Mouse (Mus musculus) midbrain, postnatal 0 days (tissue): ENCODE data around the gene C130032M10Rik. TPM values are rescaled to one million over a fixed set of nuclear protein-coding genes. Genes with fewer than 3 reads are reported as not detected.

Source experiments
- ATAC-seq: fragments of 200-750 bp; cut with Nextera tagmentation; 2 replicates; pipeline ENCODE4 v1.8.0; 2017; ENCODE audit warnings: moderate number of reproducible peaks, mild to moderate bottlenecking, moderate TSS enrichment, moderate library complexity; ENCODE audit not compliant: low FRiP score
- DNase-seq: peaks from one replicate; pipeline ENCODE4 v3.0.0-alpha.2; 2015; ENCODE audit warnings: low spot score
- H3K27ac ChIP-seq: fragments of 300-500 bp; sonication (generic); 2 replicates; pipeline ENCODE4 v1.5.1; 2014; ENCODE audit warnings: low read depth, mild to moderate bottlenecking, low read length, mixed read lengths
- H3K27me3 ChIP-seq: fragments of 300-500 bp; sonication (generic); 2 replicates; pipeline ENCODE4 v1.6.1; 2014; ENCODE audit warnings: low read length, control low read depth, mixed read lengths; ENCODE audit not compliant: insufficient read depth
- H3K36me3 ChIP-seq: fragments of 300-500 bp; sonication (generic); 2 replicates; pipeline ENCODE4 v1.6.1; 2014; ENCODE audit warnings: low read length, control low read depth, mixed read lengths; ENCODE audit not compliant: insufficient read depth
- H3K4me1 ChIP-seq: fragments of 300-500 bp; sonication (generic); 2 replicates; pipeline ENCODE4 v1.6.1; 2014; ENCODE audit warnings: mild to moderate bottlenecking, control low read depth, antibody characterized with exemption, low read length, mixed read lengths; ENCODE audit not compliant: insufficient read depth
- H3K4me2 ChIP-seq: fragments of 300-500 bp; sonication (generic); 2 replicates; pipeline ENCODE4 v1.6.1; 2014; ENCODE audit warnings: low read depth, mild to moderate bottlenecking, low read length, mixed read lengths; ENCODE audit not compliant: poor library complexity, severe bottlenecking
- H3K4me3 ChIP-seq: fragments of 300-500 bp; sonication (generic); 2 replicates; pipeline ENCODE4 v1.5.1; 2014; ENCODE audit warnings: low read depth, mild to moderate bottlenecking, low read length, moderate library complexity
- H3K9ac ChIP-seq: fragments of 300-500 bp; sonication (generic); replicated peaks from 2 replicates; pipeline ENCODE4 v1.6.1; 2014; ENCODE audit warnings: mild to moderate bottlenecking, low read length, moderate library complexity, mixed read lengths; ENCODE audit not compliant: poor library complexity, severe bottlenecking
- H3K9me3 ChIP-seq: fragments of 300-500 bp; sonication (generic); 2 replicates; pipeline ENCODE4 v1.6.1; 2016; ENCODE audit warnings: low read length, control low read depth
- CTCF ChIP-seq: IDR thresholded peaks from 2 replicates; pipeline ENCODE4 v1.5.1; 2016; ENCODE audit warnings: antibody characterized with exemption, mild to moderate bottlenecking
- WGBS: fragments of 180-500 bp; shearing (Covaris S2); extraction: QIAGEN DNeasy Blood & Tissue Kit; methylation state at CpG from one replicate; pipeline ENCODE4 v1.1.7; 2014; 5-methylcytosine and 5-hydroxymethylcytosine counted together
- polyA plus RNA-seq: library from polyadenylated mRNA; unstranded; fragments of >200 nt; fragmentation: Nextera tagmentation; extraction: Ambion mirVana; gene quantifications from 2 replicates; pipeline ENCODE4 v1.2.1, GENCODE M21; 2015
- total RNA-seq: library from RNA; depleted of rRNA; stranded (reverse); fragments of >200 nt; gene quantifications from 2 replicates; pipeline ENCODE4 v1.2.3, GENCODE M21; 2014; rRNA removed

The C130032M10Rik gene
- total and polyA plus RNA-seq, 2 experiments from 2014 or later = not detected

DNA sequence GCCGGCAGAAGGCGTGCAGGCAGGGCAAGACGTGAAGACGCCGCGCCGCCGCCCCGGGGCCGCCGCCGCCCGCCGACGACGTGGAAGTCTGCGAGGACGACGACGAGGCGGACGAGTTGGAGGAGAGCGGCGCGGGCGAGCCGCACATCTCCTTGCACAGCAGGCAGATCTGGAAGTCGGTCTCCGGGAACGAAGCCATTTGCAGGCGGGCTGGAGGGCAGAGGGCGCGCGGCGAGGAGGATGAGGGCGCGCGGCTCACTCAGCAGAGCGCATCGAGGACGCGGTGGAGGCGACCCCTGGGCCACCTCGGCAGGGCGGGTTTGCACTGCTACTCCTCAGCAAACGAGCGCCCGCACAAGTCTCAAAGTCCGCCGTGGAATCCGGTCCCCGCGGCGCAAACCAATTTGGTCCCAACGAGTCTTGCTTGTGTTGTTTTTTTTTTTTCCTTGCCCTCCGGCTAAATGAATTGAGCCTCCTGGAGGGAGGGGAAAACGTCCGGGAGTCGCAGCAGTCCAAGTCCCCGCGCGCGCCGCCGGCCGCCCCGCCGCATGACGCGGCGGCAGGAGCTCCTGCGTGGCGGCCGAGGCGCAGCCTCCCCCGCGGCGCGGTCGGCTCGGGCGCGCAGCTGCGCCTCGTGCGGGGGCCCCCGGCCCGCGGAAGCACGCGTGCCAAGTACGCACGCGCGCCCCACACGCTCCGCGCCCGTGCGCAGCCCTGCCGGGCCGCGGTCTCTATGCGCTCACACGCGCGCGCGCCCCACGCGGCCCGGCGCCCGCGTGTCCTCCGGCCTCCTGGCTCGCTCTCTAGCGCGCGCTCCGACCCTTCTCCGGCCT lies 47.6 kb downstream of the C130032M10Rik start:
- TF ChIP-seq CTCF = no peak
- Histone ChIP-seq H3K4me2 (peak overlapping the region; percentile 80), H3K36me3 (no peaks in the 10 kb centered on the region), H3K27ac (no peak overlapping the region), H3K27me3 (peaks cover 54% of the 10 kb centered on the region), H3K4me1 (0 out of 2 replicates have a peak, but pooled peaks cover 7% of the 10 kb centered on the region), H3K4me3 (peak overlapping the region; percentile 56), H3K9me3 (no peaks in the 10 kb centered on the region), H3K9ac (peak overlapping the region; percentile 51)
- under 1% methylated on average over 103 of the region's 122 CpGs for WGBS
- peak; percentile 51 for DNase-seq
- peak; percentile 77 for ATAC-seq

DNA sequence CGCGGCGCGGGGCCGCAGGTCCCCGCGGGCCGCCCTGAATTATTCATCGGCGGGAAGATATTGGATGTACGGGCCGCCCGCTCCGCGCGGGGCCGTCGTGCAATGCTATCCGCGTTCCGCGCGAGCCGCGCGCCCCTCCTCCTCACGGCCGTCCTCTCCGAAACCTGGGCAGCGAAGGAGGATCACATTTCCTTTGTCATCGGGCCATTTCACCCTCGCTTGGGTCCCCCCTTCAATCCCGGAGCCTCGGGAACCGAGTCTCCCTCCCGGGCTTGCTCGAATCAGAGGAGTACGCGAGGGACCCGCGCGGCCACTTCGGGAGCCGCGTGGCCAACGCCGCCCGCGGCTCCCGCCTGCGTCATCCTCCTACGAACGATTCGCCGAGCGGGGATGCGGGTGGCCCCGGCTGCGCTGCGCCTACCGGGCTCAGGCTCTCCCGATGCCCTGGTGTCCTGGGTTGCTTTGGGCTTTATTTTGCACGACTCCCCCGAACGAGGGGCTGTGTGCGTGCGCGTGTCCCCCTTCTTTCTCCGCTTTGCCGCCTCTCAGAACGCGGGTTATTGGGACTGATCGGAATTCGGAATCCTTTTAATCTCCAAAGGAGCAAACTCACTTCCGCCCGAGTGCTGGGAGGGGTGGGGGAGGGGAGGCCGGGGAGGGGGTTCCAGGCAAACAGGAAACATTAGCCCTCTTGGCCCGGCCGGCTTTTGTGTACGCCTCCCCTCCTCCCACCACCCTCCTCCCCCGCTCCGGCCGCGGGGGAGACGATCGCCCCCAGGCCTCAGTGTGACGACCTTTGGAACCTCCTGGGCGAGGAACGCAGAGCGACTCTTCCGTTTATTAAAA lies 48.5 kb downstream of the C130032M10Rik start, which contains the start of gene Trim71:
TSS of gene Trim71 (minus strand) at position 609 of the 846 bp plus-strand sequence.
- WGBS = under 1% methylated on average over 88 of the region's 91 CpGs

DNA sequence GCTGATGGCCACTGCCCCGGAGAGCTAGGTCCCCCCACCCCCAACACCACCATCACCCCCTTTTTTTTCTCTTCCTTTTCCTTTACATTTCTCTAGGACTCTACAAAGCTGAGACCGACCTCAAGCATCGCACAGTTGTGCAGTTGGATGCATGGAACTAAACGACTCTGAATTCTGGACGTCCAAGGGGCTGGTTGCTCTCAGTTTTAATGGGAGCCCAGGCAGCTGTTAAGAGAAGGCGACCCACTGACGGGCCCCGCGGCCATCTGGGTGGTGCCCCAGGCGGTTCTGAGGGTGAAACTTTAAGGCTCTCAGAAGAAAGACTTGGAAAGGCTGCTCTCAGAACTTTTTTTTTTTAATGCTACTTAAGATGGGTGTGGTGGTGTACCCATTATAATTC lies 49.2 kb downstream of the C130032M10Rik start:
- H3K4me3 ChIP-seq = peak overlapping the region; percentile 56
- DNase-seq (no peak), ATAC-seq (no peak)
- TF ChIP-seq CTCF = no peak
- no peak overlapping the region for H3K27ac ChIP-seq
- no peaks in the 10 kb centered on the region for H3K9me3 ChIP-seq
- peaks cover 44% of the 10 kb centered on the region for H3K27me3 ChIP-seq
- 0 out of 2 replicates have a peak, but pooled peaks cover 7% of the 10 kb centered on the region for H3K4me1 ChIP-seq
- H3K9ac ChIP-seq = no peak overlapping the region
- H3K36me3 ChIP-seq = no peaks in the 10 kb centered on the region
- 1% methylated on average over 10 of the region's 10 CpGs for WGBS
- peak overlapping the region; percentile 80 for H3K4me2 ChIP-seq

More for the DNA sequence above, 48.5 kb downstream of the C130032M10Rik start, which contains the start of gene Trim71:
- 0 out of 2 replicates have a peak, but pooled peaks cover 7% of the 10 kb centered on the region for H3K4me1 ChIP-seq
- peak within 1 kb of the TSS; percentile 80 for H3K4me2 ChIP-seq
- peak; percentile 56; the same call in 1 of the 2 replicates for ATAC-seq
- no peak for TF ChIP-seq CTCF
- DNase-seq = no peak
- H3K9ac ChIP-seq = peak within 1 kb of the TSS; percentile 51
- H3K36me3 ChIP-seq = no peaks in the 10 kb centered on the region
- peak within 1 kb of the TSS; percentile 56 for H3K4me3 ChIP-seq
- peaks cover 45% of the 10 kb centered on the region for H3K27me3 ChIP-seq
- H3K9me3 ChIP-seq = no peaks in the 10 kb centered on the region
- H3K27ac ChIP-seq = no peak within 1 kb of the TSS

Other genes with a start within 250 kb of the C130032M10Rik start
- not detected in 2 replicates for gene Bcl2a1c, start 185.6 kb upstream of the C130032M10Rik start, total RNA-seq
- not detected in 2 replicates for gene Bcl2a1c, start 185.6 kb upstream of the C130032M10Rik start, polyA plus RNA-seq
- gene Crtap, start 125.0 kb upstream of the C130032M10Rik start, total RNA-seq = 12.6 and 21.4 TPM in 2 replicates
- gene Crtap, start 125.0 kb upstream of the C130032M10Rik start, polyA plus RNA-seq = 25.8 and 26.0 TPM in 2 replicates
- 29.6 and 38.0 TPM in 2 replicates for gene Glb1, start 114.6 kb upstream of the C130032M10Rik start, total RNA-seq
- 32.1 and 35.3 TPM in 2 replicates for gene Glb1, start 114.6 kb upstream of the C130032M10Rik start, polyA plus RNA-seq
- gene Tmppe, start 114.6 kb upstream of the C130032M10Rik start, total RNA-seq = 6.4 and 6.6 TPM in 2 replicates
- 6.4 and 7.4 TPM in 2 replicates for gene Tmppe, start 114.6 kb upstream of the C130032M10Rik start, polyA plus RNA-seq
- not detected in 2 replicates for gene Ccr4, start 10.8 kb upstream of the C130032M10Rik start, total RNA-seq
- not detected in 2 replicates for gene Ccr4, start 10.8 kb upstream of the C130032M10Rik start, polyA plus RNA-seq
- 0.14 and 0.27 TPM in 2 replicates for gene Trim71, start 48.7 kb downstream of the C130032M10Rik start, total RNA-seq
- gene Trim71, start 48.7 kb downstream of the C130032M10Rik start, polyA plus RNA-seq = 0.14 and 0.15 TPM in 2 replicates
- 34.7 and 43.2 TPM in 2 replicates for gene Cnot10, start 124.5 kb downstream of the C130032M10Rik start, total RNA-seq
- 47.2 and 50.1 TPM in 2 replicates for gene Cnot10, start 124.5 kb downstream of the C130032M10Rik start, polyA plus RNA-seq
- gene Dync1li1, start 173.1 kb downstream of the C130032M10Rik start, total RNA-seq = 124 and 131 TPM in 2 replicates
- 148 and 160 TPM in 2 replicates for gene Dync1li1, start 173.1 kb downstream of the C130032M10Rik start, polyA plus RNA-seq
- gene Cmtm6, start 215.4 kb downstream of the C130032M10Rik start, total RNA-seq = 19.3 and 20.0 TPM in 2 replicates
- gene Cmtm6, start 215.4 kb downstream of the C130032M10Rik start, polyA plus RNA-seq = 19.2 and 21.5 TPM in 2 replicates